Mouse (Mus musculus): ENCODE measurements at regions not wholly inside any gene's neighbourhood (a gene's known extent, or its start where the extent isn't known, plus 50 kb on each side); places are given as distances from the start of the nearest gene placed in this dataset.
A peak's percentile ranks its signal among the peaks of the same experiment; 100 is the strongest.

DNA sequence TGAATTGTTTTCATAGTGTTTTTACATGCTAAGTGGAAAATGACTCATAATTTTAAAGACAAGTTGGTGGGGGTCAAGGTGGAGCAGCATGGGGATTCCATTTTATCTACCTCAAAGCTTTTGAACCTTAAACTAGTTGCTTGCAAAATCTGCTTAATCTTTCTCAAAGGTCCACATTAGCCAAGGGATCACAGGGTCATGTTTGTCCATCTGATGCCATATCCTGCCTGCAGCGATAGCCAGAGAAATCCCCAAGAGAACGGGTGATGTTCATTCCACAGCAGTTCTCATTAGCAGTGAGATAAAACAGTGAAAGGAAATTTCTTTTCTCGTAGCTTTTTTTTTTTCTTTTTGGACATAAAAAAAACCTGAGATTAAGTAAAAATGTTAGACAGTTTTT, 77.2 kb upstream of the Dcbld2 start:
- no peak overlapping the region for H3K4me3 ChIP-seq (ENCODE audit: insufficient read depth, low read depth, low read length)
- no peak overlapping the region for H3K27ac ChIP-seq (replicated peaks; ENCODE audit: low read depth, low read length)
- H3K4me1 ChIP-seq (ENCODE audit: control insufficient read depth, insufficient read depth, insufficient read length, low read length), result no peaks in the 10 kb centered on the region

DNA sequence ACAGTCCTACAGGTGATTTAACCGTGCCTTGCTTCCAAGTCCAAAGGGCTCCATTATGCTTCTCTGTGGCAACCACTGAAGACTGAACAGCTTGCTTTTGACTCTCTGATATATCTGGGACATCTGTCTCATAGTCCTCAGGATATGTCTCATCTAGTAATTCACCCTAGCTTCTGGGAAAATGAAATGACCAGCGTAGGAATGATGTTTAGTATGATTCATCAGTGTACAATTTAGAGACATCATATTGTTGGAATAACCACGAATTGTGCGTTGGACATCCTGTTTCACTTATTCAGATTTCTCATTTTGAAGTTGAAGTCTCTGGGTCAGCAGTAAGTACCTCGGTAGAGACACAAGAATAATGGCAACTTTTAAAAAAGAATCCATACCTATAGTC, 64.3 kb upstream of the Dcbld2 start:
- Histone ChIP-seq H3K27ac (replicated peaks; ENCODE audit: low read depth, low read length) (no peak overlapping the region), H3K4me3 (ENCODE audit: insufficient read depth, low read depth, low read length) (no peak overlapping the region), H3K4me1 (ENCODE audit: control insufficient read depth, insufficient read depth, insufficient read length, low read length) (no peaks in the 10 kb centered on the region)

DNA sequence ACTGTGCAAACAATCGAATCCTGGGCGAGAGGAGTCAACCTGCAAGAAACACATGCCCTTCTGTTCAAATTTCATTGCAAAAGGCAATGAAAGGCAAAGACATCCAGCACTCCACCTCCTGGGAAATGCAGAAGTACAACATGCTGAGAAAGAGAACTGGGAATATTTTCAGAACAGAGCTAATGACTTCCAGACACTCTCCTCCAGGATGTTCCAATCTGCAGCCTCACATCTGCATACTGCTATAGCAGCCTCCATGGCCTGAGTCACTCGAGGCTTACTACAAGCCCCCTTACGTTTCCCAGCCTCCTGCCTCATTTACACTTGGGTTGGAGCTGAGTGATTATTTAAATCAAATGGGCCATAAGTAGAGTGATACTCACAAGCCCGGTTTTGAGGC, 58.9 kb upstream of the Dcbld2 start:
- H3K4me3 ChIP-seq (ENCODE audit: insufficient read depth, low read depth, low read length), result no peak overlapping the region
- H3K4me1 ChIP-seq (ENCODE audit: control insufficient read depth, insufficient read depth, insufficient read length, low read length), result no peaks in the 10 kb centered on the region
- H3K27ac ChIP-seq (replicated peaks; ENCODE audit: low read depth, low read length), result peak overlapping the region; percentile 28; the same call in 1 of the 2 replicates

DNA sequence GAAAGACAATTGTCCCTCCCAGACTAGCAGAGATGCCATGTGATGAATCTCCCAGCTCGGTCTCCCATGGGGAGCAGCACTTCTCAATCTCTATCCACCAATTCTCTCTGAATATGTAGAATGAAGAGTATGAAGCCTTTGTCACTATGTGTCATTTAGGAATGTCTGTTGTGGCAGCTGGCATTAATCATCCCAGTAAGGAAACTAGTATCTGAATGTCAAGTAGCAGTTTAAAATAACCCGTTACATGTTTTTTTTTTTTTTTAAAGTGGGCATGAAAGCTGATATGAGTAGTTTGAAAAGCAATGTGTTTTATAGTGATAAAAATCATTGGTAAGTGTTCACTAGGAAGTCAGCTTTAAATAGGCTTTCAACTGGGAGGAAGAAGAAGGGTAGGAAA, 58.4 kb upstream of the Dcbld2 start:
- peak overlapping the region; percentile 12; the same call in 1 of the 2 replicates for H3K27ac ChIP-seq (replicated peaks; ENCODE audit: low read depth, low read length)
- H3K4me3 ChIP-seq (ENCODE audit: insufficient read depth, low read depth, low read length), result no peak overlapping the region
- H3K4me1 ChIP-seq (ENCODE audit: control insufficient read depth, insufficient read depth, insufficient read length, low read length), result no peaks in the 10 kb centered on the region

DNA sequence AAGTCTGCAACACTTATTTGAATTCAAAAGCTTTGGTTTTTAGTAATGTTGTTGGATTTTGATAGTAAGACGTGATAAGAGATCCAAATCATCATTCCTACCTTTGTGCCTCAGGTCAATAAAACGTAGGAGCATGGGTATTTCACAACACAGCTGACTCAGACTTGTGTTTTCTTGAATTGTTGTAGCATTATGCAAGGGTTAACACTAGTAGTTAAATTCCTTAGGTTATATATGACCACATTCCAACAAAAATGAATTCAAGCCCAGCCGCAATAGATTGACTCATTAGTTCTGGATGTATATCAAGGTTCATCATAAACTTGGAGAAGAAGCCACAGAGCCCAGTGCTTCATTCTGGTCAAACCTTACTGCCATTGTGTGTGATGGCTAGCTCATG, 56.1 kb upstream of the Dcbld2 start:
- Histone ChIP-seq H3K4me3 (ENCODE audit: insufficient read depth, low read depth, low read length) (no peak overlapping the region), H3K27ac (replicated peaks; ENCODE audit: low read depth, low read length) (no peak overlapping the region), H3K4me1 (ENCODE audit: control insufficient read depth, insufficient read depth, insufficient read length, low read length) (no peaks in the 10 kb centered on the region)

DNA sequence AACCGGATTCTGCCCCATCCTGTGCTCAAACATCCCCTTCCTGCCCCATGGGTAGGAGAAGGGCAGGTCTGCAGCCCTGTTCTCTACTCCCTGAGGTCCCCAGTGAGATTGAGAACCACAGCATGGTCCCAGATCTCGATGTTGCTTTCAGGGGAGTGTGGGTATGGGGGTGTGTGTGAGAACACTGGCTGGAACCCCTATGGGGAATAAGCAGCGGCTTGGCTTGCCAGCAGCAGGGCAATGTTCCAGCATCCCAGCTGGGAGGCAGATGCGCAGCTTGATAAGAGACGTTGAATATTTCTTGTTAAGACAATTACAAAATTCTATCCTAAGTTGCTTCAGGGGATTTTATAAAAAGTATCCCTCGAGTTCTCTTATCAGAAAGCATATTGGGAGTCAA, 53.7 kb upstream of the Dcbld2 start:
- Histone ChIP-seq H3K4me3 (ENCODE audit: insufficient read depth, low read depth, low read length) (no peak overlapping the region), H3K27ac (replicated peaks; ENCODE audit: low read depth, low read length) (no peak overlapping the region), H3K4me1 (ENCODE audit: control insufficient read depth, insufficient read depth, insufficient read length, low read length) (no peaks in the 10 kb centered on the region)
